Mouse (Mus musculus): ENCODE data around the gene Gorasp1. TPM values are rescaled to one million over a fixed set of nuclear protein-coding genes. Genes with fewer than 3 reads are reported as not detected.
A peak's percentile ranks its signal among the peaks of the same experiment; 100 is the strongest.

Gene Gorasp1
- polyA plus RNA-seq, 1 experiment from 2014 or later, result 32.6 TPM

DNA sequence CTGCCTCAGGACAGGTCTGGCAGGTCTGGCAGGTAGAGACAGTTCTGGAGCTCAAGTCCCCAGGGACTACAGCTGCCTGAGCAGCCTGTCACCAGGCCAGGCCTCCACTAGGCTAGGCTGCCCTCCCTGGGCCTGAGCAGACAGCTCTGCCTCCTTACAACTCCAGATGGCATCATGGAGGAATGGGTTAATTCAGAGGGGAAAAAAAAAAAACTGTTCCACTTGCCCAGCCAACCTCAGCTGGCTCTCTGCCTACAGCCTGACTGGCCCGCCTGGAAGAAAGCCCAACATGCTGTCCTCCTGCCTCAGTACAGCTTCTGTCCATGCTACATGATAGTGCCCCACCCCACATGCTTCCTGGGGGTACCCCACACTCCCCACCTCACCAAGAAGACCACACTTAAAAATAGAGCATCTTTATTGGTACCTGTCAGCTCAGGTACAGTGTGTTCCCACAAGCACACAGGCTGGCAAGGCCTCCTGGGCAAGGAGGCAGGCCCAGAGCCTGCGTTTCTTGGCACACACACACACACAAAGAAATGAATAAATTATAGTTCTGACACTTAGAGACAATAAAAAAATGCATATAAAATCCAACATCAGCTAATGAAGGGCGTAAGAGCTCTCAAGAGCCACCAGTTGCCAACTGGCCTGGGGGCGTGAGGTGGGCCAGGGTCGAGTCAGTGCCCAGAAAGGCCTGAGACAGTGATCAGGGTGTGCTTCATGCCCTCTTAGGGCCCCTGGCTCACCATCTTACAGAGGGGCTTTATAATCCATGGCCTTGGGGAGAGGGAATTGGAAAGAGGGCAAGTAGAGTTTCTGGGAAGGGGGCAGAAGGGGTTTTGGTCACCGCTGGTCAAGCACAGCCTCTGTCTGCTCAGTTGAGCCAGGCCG lies 33.6 kb upstream of the Gorasp1 start:
- Histone ChIP-seq H3K4me2 (replicated peaks) (no peak overlapping the region), H3K9ac (no peak overlapping the region), H3K36me3 (peaks cover 24% of the 10 kb centered on the region), H3K4me3 (replicated peaks) (no peak overlapping the region), H3K27me3 (no peaks in the 10 kb centered on the region), H3K27ac (replicated peaks) (peak overlapping the region; percentile 66), H3K4me1 (peaks cover 16% of the 10 kb centered on the region), H3K9me3 (replicated peaks) (no peaks in the 10 kb centered on the region)
- ATAC-seq (ENCODE audit: insufficient number of reproducible peaks, low FRiP score, low TSS enrichment, low read depth), result no peak
- WGBS, result 63% methylated on average over 7 of the region's 7 CpGs

DNA sequence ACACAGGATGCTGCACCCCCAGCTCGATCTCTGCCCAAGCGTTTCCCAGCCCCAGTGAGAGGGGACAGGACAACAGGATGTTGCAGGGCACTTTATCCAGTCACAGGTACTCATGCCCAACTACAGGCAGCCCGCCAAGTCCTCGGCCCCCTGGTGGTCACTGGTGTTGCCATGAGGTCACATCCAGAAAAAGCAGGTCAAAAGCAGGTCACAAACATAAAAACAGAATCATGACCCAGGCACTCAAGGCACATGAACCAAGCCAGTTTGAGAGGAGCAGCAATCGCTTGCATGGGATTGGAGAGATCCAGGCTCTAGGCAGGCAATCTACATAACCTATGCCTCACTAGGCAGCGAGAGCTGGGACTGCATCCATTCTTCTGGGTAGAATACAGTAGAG lies 32.9 kb upstream of the Gorasp1 start:
- Histone ChIP-seq H3K9ac (no peak overlapping the region), H3K36me3 (peaks cover 24% of the 10 kb centered on the region), H3K9me3 (replicated peaks) (no peaks in the 10 kb centered on the region), H3K4me3 (replicated peaks) (no peak overlapping the region), H3K4me1 (peaks cover 18% of the 10 kb centered on the region), H3K27ac (replicated peaks) (peak overlapping the region; percentile 66), H3K27me3 (no peaks in the 10 kb centered on the region), H3K4me2 (replicated peaks) (no peak overlapping the region)
- 50% methylated on average over 6 of the region's 6 CpGs for WGBS
- no peak for ATAC-seq (ENCODE audit: insufficient number of reproducible peaks, low FRiP score, low TSS enrichment, low read depth)

DNA sequence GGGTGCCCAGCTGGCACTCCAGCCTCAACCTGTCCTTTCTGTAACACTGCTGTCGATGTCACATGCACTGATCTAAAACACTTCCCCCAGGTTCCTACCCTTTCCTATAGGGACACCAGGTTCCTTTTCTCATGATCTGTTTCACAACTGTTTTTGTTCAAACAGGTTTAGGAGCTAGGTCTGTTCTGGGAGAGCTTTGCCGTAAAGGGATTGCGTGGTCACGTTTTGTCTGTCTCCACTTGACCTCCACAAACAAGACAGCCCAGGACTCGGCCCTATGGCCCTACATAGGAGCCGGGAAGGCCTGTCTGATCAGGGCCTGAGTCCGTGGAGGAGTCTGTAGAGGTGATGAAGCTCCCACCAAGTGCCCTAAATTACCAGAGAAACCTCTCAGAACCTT lies 32.4 kb upstream of the Gorasp1 start:
- 81% methylated on average over 7 of the region's 7 CpGs for WGBS

DNA sequence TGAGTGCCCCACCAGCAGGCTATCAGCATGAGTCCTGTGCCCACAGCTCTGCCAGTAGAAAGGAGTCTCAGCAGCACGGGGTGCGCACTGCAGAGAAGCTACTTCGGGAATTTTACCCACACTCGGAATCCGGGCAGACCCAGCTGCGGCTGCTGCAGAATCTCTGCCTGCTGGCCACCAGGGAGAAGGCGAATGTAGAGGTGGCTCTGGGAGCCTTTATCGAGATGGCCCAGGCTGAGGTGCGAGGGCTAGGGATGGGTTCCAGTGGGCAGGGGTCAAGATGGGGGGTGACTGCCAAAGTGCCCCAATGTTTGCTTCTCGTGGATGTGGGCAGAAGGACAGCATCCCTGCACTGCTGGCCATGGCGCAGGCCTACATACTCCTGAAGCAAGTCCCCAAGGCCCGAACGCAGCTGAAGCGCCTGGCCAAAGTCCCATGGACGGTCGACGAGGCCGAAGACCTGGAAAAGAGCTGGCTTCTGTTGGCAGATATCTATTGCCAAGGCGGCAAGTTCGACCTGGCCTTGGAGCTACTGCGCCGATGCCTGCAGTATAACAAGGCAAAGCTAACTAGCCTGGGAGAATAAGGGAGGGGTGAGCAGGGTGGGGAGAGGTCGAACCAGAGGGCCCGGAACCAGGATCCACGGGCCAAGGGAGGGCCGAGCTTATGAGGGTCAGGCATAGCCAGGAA lies 29.0 kb upstream of the Gorasp1 start:
- ATAC-seq (ENCODE audit: insufficient number of reproducible peaks, low FRiP score, low TSS enrichment, low read depth), result no peak
- H3K27me3 ChIP-seq, result no peaks in the 10 kb centered on the region
- H3K9me3 ChIP-seq (replicated peaks), result no peaks in the 10 kb centered on the region
- peaks cover 31% of the 10 kb centered on the region for H3K4me1 ChIP-seq
- H3K36me3 ChIP-seq, result no peaks in the 10 kb centered on the region
- 85% methylated on average over 26 of the region's 26 CpGs for WGBS
- H3K4me3 ChIP-seq (replicated peaks), result no peak overlapping the region
- no peak overlapping the region for H3K9ac ChIP-seq
- H3K27ac ChIP-seq (replicated peaks), result no peak overlapping the region
- no peak overlapping the region for H3K4me2 ChIP-seq (replicated peaks)

More for the DNA sequence above, 32.4 kb upstream of the Gorasp1 start:
- no peaks in the 10 kb centered on the region for H3K27me3 ChIP-seq
- H3K27ac ChIP-seq (replicated peaks), result no peak overlapping the region
- no peak for ATAC-seq (ENCODE audit: insufficient number of reproducible peaks, low FRiP score, low TSS enrichment, low read depth)
- no peaks in the 10 kb centered on the region for H3K9me3 ChIP-seq (replicated peaks)
- peaks cover 19% of the 10 kb centered on the region for H3K4me1 ChIP-seq
- H3K4me3 ChIP-seq (replicated peaks), result no peak overlapping the region
- H3K4me2 ChIP-seq (replicated peaks), result no peak overlapping the region
- peaks cover 24% of the 10 kb centered on the region for H3K36me3 ChIP-seq
- H3K9ac ChIP-seq, result no peak overlapping the region

DNA sequence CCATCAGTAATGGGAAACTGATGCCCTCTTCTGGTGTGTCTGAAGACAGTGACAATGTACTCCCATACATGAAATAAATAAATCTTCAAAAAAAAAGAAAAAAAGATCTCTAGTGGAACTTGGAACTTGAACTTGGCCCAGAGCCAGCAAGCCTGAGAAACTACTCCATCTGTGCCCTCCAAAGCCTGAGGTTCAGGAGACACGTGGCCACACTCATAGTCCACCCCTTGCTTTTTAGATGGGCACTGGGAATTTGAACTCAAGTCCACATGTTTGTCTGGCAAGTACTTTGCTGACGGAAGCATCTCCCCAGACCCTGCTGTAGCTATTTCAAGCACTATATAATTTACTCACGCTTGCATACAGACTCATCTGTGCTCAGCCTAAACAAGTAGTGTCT lies 27.8 kb upstream of the Gorasp1 start:
- no peak overlapping the region for H3K27ac ChIP-seq (replicated peaks)
- peaks cover 19% of the 10 kb centered on the region for H3K4me1 ChIP-seq
- no peak overlapping the region for H3K9ac ChIP-seq
- 55% methylated on average over 3 of the region's 3 CpGs for WGBS
- no peaks in the 10 kb centered on the region for H3K36me3 ChIP-seq
- H3K9me3 ChIP-seq (replicated peaks), result no peaks in the 10 kb centered on the region
- no peaks in the 10 kb centered on the region for H3K27me3 ChIP-seq
- no peak for ATAC-seq (ENCODE audit: insufficient number of reproducible peaks, low FRiP score, low TSS enrichment, low read depth)
- no peak overlapping the region for H3K4me3 ChIP-seq (replicated peaks)
- H3K4me2 ChIP-seq (replicated peaks), result no peak overlapping the region

DNA sequence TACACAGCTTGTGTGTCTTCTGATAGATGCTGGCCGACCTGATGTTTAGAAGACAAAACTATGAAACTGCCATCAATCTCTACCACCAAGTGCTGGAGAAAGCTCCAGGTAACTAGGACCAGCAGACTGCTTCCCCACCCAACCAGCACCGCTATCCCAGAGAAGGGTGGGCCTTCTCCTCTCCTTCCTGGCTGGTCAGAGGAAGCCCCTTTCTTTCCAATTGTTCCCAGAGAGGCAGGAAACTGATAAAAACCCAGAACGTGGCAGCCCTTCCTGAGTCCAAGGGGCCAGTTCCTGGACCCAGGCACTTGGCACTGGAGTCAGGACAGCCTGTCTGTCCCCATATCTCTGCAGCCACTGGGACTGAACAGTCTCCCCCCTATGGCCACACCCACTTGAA lies 26.8 kb upstream of the Gorasp1 start:
- Histone ChIP-seq H3K36me3 (no peaks in the 10 kb centered on the region), H3K4me1 (peaks cover 18% of the 10 kb centered on the region), H3K27ac (replicated peaks) (no peak overlapping the region), H3K27me3 (no peaks in the 10 kb centered on the region), H3K9me3 (replicated peaks) (no peaks in the 10 kb centered on the region), H3K9ac (no peak overlapping the region), H3K4me3 (replicated peaks) (no peak overlapping the region), H3K4me2 (replicated peaks) (no peak overlapping the region)
- 74% methylated on average over 3 of the region's 3 CpGs for WGBS
- no peak for ATAC-seq (ENCODE audit: insufficient number of reproducible peaks, low FRiP score, low TSS enrichment, low read depth)

DNA sequence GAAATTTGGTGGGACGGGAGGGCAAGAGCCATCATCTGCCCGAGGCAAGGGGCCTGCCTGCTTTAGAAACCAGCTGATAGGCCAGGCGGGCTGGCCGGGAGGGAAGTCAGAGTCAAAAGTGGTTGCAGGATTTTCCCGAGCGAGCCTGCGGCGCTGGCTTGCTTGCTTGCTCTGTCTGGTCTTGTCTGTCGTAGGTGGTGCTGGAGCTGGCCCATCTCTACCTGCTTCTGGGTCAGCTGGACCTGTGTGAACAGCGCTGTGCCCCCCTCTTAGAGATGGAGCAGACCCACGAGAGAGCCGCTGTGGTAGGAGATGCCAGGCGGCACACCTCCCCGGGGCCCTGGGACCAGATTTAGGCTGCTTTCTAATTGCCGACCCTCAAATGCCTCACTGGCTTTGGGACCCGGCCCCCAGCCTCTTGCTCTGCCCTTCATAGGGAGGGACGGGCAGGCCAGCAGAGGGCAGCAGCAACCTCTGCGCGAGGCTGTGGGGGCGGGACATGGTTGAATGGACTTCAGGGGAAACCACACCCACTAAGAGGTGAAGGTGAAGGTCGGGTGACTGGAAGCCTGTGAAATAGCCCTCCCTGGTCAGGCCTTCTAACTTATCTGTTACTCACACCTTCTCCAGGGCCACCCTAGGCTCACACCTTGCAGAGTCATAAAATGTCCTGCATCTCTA lies 25.8 kb upstream of the Gorasp1 start:
- Histone ChIP-seq H3K36me3 (no peaks in the 10 kb centered on the region), H3K9me3 (replicated peaks) (no peaks in the 10 kb centered on the region), H3K9ac (no peak overlapping the region), H3K4me2 (replicated peaks) (peak overlapping the region; percentile 42), H3K4me3 (replicated peaks) (no peak overlapping the region), H3K27me3 (no peaks in the 10 kb centered on the region), H3K27ac (replicated peaks) (0 out of 2 replicates have a peak overlapping the region, but pooled peaks have one; percentile 34), H3K4me1 (peaks cover 18% of the 10 kb centered on the region)
- WGBS, result 10% methylated on average over 21 of the region's 21 CpGs
- ATAC-seq (ENCODE audit: insufficient number of reproducible peaks, low FRiP score, low TSS enrichment, low read depth), result peak; percentile 48; the same call in 1 of the 2 replicates

DNA sequence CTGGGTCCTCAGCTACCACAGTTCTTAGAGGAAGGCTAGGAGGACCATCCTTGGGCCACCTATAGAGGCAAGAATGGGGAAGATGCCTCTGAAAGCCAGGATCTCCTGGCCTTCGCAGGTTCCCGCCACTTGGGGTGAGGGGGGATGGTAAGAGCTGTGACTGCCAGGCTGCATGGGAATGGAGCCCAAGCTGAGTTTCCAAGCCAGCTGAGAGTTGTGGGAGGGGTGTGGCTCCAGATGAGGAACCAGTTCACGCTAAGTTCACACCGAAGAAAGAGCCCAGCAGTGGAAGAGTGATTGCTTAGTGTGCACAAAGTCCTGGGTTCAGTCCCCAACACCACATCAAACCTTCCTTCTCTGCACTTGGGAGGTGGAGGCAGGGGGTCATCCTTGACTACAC lies 24.9 kb upstream of the Gorasp1 start:
- WGBS, result 65% methylated on average over 4 of the region's 4 CpGs
- Histone ChIP-seq H3K27ac (replicated peaks) (no peak overlapping the region), H3K9me3 (replicated peaks) (no peaks in the 10 kb centered on the region), H3K9ac (no peak overlapping the region), H3K4me1 (peaks cover 18% of the 10 kb centered on the region), H3K4me2 (replicated peaks) (no peak overlapping the region), H3K4me3 (replicated peaks) (no peak overlapping the region), H3K36me3 (no peaks in the 10 kb centered on the region), H3K27me3 (no peaks in the 10 kb centered on the region)
- ATAC-seq (ENCODE audit: insufficient number of reproducible peaks, low FRiP score, low TSS enrichment, low read depth), result no peak

DNA sequence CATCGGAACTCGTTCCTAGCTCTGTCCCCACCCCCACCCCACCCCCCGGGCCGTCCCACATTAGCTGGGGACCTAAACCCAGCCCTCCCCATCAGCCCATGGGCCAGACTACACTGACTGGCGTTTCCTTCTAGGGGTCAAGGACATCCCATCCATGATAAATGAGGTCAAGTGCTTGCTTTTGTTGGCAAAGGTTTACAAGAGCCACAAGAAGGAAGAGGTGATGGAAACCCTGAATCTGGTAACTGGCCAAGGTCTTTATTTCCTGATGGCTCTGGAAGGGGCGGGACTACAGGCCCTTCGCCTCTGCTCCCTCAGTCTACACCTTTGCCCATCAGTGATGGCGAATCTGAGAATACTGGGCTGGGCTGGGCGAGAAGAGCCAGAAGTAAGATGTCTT lies 21.5 kb upstream of the Gorasp1 start:
- H3K4me2 ChIP-seq (replicated peaks), result no peak overlapping the region
- peaks cover 15% of the 10 kb centered on the region for H3K4me1 ChIP-seq
- no peak overlapping the region for H3K9ac ChIP-seq
- H3K27me3 ChIP-seq, result no peaks in the 10 kb centered on the region
- H3K36me3 ChIP-seq, result no peaks in the 10 kb centered on the region
- H3K27ac ChIP-seq (replicated peaks), result no peak overlapping the region
- 75% methylated on average over 9 of the region's 9 CpGs for WGBS
- ATAC-seq (ENCODE audit: insufficient number of reproducible peaks, low FRiP score, low TSS enrichment, low read depth), result no peak
- no peaks in the 10 kb centered on the region for H3K9me3 ChIP-seq (replicated peaks)
- no peak overlapping the region for H3K4me3 ChIP-seq (replicated peaks)

DNA sequence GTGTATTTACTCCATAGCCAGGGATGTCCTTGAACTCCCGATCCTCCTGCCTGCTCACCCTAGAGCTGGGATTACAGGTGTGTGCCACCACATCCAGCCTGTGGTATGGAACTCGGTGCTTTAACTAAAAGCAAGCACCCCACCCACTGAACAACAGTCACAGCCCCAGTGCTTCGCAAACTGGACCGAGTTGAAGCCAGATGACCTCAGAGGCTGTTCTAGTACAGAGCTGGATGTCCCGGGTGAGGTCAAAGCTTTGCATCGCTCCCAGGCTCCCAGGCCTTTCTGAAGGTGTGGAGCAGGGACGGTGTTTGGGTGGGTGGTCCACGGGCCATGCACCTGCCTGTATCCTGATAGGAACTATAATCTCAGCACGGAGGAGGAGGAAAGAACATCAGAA lies 14.0 kb upstream of the Gorasp1 start:
- H3K4me3 ChIP-seq (replicated peaks), result no peak overlapping the region
- H3K9ac ChIP-seq, result no peak overlapping the region
- H3K36me3 ChIP-seq, result no peaks in the 10 kb centered on the region
- no peaks in the 10 kb centered on the region for H3K9me3 ChIP-seq (replicated peaks)
- no peaks in the 10 kb centered on the region for H3K4me1 ChIP-seq
- 80% methylated on average over 9 of the region's 9 CpGs for WGBS
- no peak overlapping the region for H3K27ac ChIP-seq (replicated peaks)
- no peaks in the 10 kb centered on the region for H3K27me3 ChIP-seq
- no peak overlapping the region for H3K4me2 ChIP-seq (replicated peaks)
- no peak for ATAC-seq (ENCODE audit: insufficient number of reproducible peaks, low FRiP score, low TSS enrichment, low read depth)

DNA sequence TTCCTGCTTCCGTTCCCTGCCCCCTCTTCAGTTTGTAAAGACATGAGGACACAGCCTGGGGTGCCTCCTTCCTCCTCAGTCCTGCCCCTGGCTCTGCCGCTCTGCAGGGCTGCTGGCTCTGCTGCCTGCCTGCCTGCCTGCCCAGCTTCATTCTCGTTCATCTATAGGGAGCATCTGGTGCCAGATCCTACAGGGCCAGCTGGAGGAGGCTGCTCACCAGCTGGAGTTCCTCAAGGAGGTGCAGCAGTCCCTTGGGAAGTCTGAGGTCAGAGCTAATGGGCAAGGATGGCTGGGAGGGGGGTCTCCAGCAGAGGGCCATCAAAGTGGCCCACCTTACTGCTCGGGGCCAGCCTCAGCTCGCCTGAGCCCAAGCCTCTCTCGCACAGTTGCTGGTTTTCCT lies 13.1 kb upstream of the Gorasp1 start:
- H3K4me1 ChIP-seq, result no peaks in the 10 kb centered on the region
- H3K4me3 ChIP-seq (replicated peaks), result no peak overlapping the region
- no peaks in the 10 kb centered on the region for H3K27me3 ChIP-seq
- WGBS, result 27% methylated on average over 6 of the region's 6 CpGs
- H3K9me3 ChIP-seq (replicated peaks), result no peaks in the 10 kb centered on the region
- ATAC-seq (ENCODE audit: insufficient number of reproducible peaks, low FRiP score, low TSS enrichment, low read depth), result 0 out of 2 replicates have a peak, but pooled peaks have one; percentile 12
- no peak overlapping the region for H3K4me2 ChIP-seq (replicated peaks)
- H3K27ac ChIP-seq (replicated peaks), result no peak overlapping the region
- no peaks in the 10 kb centered on the region for H3K36me3 ChIP-seq
- H3K9ac ChIP-seq, result no peak overlapping the region

Measured in embryonic facial prominence, embryonic 15.5 days (tissue).